Mouse (Mus musculus): ENCODE results near the gene Fbxl15. TPM values are rescaled to one million over a fixed set of nuclear protein-coding genes. Genes with fewer than 3 reads are reported as not detected.

Fbxl15 gene
- polyA plus RNA-seq, 1 experiment, result 42.8 TPM

DNA sequence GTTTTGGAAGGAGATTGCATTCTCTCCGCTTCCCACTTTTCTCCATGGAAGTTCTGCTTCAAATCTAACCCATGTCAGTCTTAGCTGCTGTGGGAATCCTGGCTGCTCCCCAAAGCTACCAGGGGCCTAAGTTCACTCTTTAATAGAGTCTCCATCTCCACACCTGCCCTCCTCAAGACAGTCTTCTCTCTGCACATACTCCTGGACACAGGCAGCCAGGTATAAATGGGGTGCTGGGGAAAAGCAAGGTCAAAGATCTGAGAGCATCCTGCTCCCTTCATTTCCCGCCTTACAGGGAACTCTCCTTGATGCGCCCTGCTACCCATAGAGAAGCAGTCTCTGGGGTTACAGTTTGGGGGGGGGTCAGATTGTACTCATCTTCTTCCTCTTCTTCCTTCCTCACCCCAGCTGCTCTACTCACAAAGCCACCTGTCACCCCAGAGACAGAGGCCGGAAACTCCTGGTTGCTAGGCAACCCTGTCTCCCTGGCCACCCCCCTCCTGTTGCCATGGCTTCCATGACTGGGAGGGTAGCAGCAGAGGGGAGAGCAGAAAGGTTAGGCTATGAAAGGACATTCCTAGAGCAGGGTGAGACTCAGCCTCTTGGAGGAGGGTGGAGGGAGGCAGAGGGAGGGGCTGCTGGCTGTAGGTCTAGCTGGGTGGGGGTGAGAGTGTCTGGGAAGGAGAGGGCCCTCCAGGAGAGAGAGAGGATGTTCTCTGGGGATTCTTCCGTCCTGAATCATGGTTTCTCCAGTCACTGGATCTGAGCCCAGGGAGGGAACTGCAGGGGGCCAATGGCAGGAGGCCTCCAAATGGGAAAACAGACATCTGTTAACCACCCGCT is 6.7 kb upstream of the Fbxl15 start:
- Histone ChIP-seq H3K4me1 (ENCODE audit: control insufficient read depth, insufficient read depth, low read length) (peaks cover 10% of the 10 kb centered on the region), H3K4me3 (ENCODE audit: insufficient read depth, low read length) (no peak overlapping the region), H3K27ac (ENCODE audit: insufficient read depth, low read length) (0 out of 2 replicates have a peak overlapping the region, but pooled peaks have one; percentile 4)
- TF ChIP-seq CTCF (IDR thresholded peaks at IDR 0.05; ENCODE audit: extremely low read depth, insufficient read depth, low read length) (no peak), POLR2A (IDR thresholded peaks at IDR 0.05; ENCODE audit: extremely low read depth, insufficient read depth, low read length) (no peak)

DNA sequence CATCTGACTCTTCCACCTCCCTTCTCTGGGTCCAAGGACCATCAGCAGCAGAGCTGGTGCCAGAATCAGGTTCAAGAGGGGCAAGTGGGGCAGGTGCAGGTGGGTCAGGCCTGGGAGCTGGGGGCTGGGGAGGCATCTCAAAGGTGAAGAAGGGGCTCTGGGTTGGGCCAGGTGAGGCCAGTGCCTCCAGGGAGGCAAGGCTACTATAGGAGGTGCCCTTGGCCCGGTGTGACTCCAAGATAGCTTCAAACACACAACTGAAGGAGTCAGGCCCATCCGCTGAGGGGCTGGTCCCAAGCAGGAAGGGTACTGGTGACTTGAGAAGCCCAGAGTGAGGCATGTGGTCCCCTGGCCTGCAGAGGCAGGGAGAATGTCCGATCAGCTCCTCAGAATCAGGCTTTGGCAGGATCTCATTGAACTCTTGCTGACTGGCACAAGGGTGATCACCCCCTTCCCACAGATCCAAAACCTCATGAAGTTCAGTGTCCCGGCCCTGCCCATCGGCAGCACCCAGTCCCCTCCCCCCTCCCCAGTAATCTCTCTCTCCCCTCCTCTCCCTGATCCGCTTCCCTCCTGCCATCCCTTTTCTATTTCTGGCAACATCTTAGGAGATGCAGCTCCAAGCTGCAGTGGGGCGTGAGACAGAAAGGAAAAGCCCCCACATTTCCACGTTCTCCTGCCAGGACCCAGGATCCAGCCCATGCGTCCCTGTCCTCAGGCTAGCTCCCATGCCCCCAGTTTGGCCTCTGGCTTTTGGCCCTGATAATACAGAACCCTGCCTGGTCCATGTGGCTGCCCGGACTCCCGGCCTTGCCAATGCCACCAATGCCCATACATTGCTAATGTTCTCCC is 5.6 kb upstream of the Fbxl15 start:
- peaks cover 10% of the 10 kb centered on the region for H3K4me1 ChIP-seq (ENCODE audit: control insufficient read depth, insufficient read depth, low read length)
- no peak overlapping the region; the same call in 1 of the 2 replicates for H3K4me3 ChIP-seq (ENCODE audit: insufficient read depth, low read length)
- no peak for TF ChIP-seq CTCF (IDR thresholded peaks at IDR 0.05; ENCODE audit: extremely low read depth, insufficient read depth, low read length)
- no peak for TF ChIP-seq POLR2A (IDR thresholded peaks at IDR 0.05; ENCODE audit: extremely low read depth, insufficient read depth, low read length)
- H3K27ac ChIP-seq (ENCODE audit: insufficient read depth, low read length), result peak overlapping the region; percentile 90

DNA sequence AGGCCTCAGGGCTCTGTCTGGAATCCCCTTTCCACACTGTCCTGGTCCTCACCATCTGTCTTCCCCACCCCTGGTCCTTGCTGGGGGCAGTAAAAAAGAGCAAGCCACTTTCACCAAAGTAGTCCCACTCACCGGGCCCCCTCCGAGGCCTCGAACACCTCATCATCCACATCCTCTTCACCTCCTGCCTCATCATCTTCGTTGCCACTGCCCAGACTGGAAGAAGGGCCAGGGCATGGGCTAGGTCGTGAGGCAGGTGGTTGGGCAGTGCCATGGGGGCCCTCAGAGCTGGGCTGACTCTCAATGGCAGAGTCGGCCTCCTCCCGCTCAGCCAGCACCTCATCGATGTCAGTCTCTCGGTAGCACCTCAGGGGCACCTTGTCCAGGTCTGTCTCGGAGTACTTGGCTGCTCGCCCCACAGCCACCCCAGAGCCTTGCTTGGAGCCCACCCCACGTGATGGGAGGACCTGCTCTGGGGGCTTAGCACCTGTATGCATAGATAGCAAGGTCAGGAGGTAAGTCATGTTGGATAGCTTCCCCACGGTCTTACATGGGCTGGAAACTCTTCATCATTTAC is 4.9 kb upstream of the Fbxl15 start:
- no peak for TF ChIP-seq CTCF (IDR thresholded peaks at IDR 0.05; ENCODE audit: extremely low read depth, insufficient read depth, low read length)
- no peak for TF ChIP-seq POLR2A (IDR thresholded peaks at IDR 0.05; ENCODE audit: extremely low read depth, insufficient read depth, low read length)
- no peak overlapping the region; the same call in 1 of the 2 replicates for H3K4me3 ChIP-seq (ENCODE audit: insufficient read depth, low read length)
- H3K27ac ChIP-seq (ENCODE audit: insufficient read depth, low read length), result peak overlapping the region; percentile 73
- H3K4me1 ChIP-seq (ENCODE audit: control insufficient read depth, insufficient read depth, low read length), result peaks cover 10% of the 10 kb centered on the region

DNA sequence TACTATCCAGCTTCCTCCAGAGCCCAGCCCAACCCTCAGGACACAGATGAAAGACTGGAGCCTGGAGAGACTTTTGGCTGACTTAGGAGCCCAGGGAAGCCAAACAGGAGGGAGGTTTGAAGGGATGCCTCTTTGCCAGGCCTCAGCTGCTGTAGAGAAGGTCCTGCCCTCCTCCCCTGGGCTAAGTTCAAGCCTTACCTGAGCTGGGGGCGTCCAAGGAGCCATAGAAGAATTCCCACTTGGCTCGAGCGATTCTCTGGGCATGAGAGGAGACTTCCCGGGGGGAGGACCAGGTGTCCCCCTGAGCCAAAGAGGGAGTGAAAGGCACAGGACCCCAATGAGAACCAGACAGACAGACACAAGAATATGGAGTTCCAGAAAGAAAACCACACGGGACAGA is 4.3 kb upstream of the Fbxl15 start:
- Histone ChIP-seq H3K4me1 (ENCODE audit: control insufficient read depth, insufficient read depth, low read length) (peaks cover 10% of the 10 kb centered on the region), H3K27ac (ENCODE audit: insufficient read depth, low read length) (no peak overlapping the region), H3K4me3 (ENCODE audit: insufficient read depth, low read length) (no peak overlapping the region)
- TF ChIP-seq POLR2A (IDR thresholded peaks at IDR 0.05; ENCODE audit: extremely low read depth, insufficient read depth, low read length) (no peak), CTCF (IDR thresholded peaks at IDR 0.05; ENCODE audit: extremely low read depth, insufficient read depth, low read length) (no peak)

DNA sequence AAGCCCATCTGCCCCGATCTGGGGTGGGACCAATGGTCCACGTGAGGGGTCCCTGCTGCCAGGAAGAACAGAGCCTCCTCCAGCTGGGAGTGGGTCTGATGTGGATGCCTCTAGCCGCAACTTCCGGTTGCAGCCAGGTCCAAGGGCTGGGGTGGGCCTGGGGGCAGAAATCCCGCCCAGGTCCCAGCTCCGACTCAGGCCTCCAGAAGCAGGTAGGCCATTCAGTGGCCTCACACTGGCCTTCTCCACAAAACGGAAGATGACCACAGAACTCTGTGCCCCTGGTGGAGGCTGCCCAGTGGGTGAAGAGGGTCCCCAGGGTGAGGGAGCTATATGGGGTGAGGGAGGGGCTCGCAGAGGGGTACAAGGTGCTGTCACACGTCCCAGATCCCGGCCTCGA is 3.6 kb upstream of the Fbxl15 start:
- Histone ChIP-seq H3K4me1 (ENCODE audit: control insufficient read depth, insufficient read depth, low read length) (peaks cover 10% of the 10 kb centered on the region), H3K4me3 (ENCODE audit: insufficient read depth, low read length) (no peak overlapping the region), H3K27ac (ENCODE audit: insufficient read depth, low read length) (no peak overlapping the region)
- TF ChIP-seq POLR2A (IDR thresholded peaks at IDR 0.05; ENCODE audit: extremely low read depth, insufficient read depth, low read length) (no peak), CTCF (IDR thresholded peaks at IDR 0.05; ENCODE audit: extremely low read depth, insufficient read depth, low read length) (no peak)

DNA sequence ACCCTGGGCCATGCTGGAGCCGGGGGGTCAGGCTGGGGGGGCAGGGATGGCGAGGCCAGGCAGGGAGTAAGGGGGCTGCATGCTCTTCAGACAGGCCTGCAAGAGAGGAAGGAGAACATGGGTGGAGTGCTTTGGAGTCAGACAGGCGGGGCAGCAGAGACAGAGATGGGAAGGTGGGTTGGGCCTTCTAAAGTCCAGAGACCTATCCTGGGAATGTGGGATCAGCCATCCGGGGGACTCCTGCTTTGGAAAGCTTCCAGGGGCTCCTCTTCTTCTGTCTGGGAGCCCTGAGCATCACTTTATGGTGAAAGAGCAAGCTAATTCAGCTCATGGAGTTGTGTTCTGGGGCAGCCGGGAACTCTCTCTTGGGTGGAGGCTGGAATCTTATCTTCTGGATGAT is 3.1 kb upstream of the Fbxl15 start:
- Histone ChIP-seq H3K4me3 (ENCODE audit: insufficient read depth, low read length) (no peak overlapping the region), H3K27ac (ENCODE audit: insufficient read depth, low read length) (no peak overlapping the region), H3K4me1 (ENCODE audit: control insufficient read depth, insufficient read depth, low read length) (peaks cover 6% of the 10 kb centered on the region)
- TF ChIP-seq POLR2A (IDR thresholded peaks at IDR 0.05; ENCODE audit: extremely low read depth, insufficient read depth, low read length), result no peak
- no peak for TF ChIP-seq CTCF (IDR thresholded peaks at IDR 0.05; ENCODE audit: extremely low read depth, insufficient read depth, low read length)

DNA sequence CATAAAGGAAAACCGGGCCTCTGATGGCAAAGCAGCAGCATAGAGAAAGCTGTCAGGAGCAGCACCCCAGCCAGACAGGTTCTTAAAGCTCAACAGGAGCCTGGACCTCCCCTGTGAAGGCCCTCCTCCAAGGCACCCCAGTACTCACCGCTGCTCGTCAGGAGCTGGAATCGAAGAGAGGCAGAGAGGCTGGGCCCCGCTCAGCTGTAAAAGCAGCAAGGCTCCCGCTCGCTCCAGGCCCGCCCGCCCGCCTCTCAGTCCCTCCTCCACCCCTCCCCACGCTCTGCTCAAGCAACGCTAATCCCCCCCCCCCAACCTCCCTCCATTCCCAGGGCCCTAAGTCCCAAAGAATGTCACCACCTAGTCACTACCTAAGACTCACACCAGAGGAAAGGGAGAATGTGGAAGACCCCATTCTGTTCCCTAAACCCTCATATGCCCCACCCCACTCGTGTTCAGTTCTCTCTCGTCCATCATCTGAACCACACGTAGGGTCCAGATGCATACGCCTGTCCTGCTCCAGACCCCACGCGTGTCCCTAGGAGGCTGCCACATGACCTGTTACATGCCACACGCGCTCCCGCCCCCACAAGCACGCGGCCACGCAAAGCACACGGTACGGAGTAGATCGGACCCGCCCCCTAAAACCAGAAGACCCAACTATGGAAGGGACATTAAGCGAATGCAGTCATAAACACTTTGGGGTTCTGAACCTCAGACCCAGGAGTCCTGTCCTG is 1.8 kb upstream of the Fbxl15 start:
- TF ChIP-seq CTCF (IDR thresholded peaks at IDR 0.05; ENCODE audit: extremely low read depth, insufficient read depth, low read length), result no peak
- 0 out of 2 replicates have a peak, but pooled peaks have one; percentile 25 for TF ChIP-seq POLR2A (IDR thresholded peaks at IDR 0.05; ENCODE audit: extremely low read depth, insufficient read depth, low read length)
- Histone ChIP-seq H3K4me1 (ENCODE audit: control insufficient read depth, insufficient read depth, low read length) (peaks cover 6% of the 10 kb centered on the region), H3K4me3 (ENCODE audit: insufficient read depth, low read length) (peak overlapping the region; percentile 67), H3K27ac (ENCODE audit: insufficient read depth, low read length) (peak overlapping the region; percentile 11)

DNA sequence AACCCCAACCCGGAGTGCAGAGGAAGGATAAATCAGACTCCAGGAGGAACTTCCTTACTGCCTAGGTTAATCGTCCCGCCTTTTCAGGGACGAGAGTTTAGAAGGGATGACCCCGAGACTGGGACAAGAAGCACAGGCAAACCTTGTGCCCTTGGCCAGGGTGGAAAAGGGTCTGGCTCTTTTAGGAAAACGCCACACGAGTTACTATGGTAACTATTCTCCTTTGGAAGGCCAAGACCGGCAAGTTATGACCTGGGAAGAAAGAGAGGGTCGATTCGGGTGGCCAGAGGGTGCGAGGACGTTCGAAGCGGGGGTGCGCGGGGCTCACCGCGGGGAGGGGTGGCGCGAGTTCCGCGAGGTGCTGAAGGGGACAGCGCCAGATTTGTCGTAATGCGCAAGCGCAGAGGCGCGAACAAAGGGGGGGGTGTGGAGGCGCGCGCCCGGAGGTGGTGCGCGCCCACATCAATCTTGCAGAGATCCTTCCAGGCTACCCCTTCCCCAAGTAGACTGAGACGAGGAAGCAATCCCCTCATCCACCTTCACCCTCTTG is 1.2 kb upstream of the Fbxl15 start, which contains the start of gene Psd:
Gene Psd, minus strand, starts transcription at position 401 of the 550 bp plus-strand sequence.
- Histone ChIP-seq H3K4me3 (ENCODE audit: insufficient read depth, low read length) (peak within 1 kb of the TSS; percentile 67), H3K27ac (ENCODE audit: insufficient read depth, low read length) (peak within 1 kb of the TSS; percentile 74), H3K4me1 (ENCODE audit: control insufficient read depth, insufficient read depth, low read length) (peaks cover 4% of the 10 kb centered on the region)
- TF ChIP-seq POLR2A (IDR thresholded peaks at IDR 0.05; ENCODE audit: extremely low read depth, insufficient read depth, low read length) (no peak; the same call in none of the 2 replicates), CTCF (IDR thresholded peaks at IDR 0.05; ENCODE audit: extremely low read depth, insufficient read depth, low read length) (no peak)

Measured in cortical plate, adult 2 months (tissue).